Mouse (Mus musculus) liver, postnatal 0 days (tissue): Measurements from ENCODE around the gene Pim3. TPM values are rescaled to one million over a fixed set of nuclear protein-coding genes. Genes with fewer than 3 reads are reported as not detected.

Source experiments
- ATAC-seq: fragments of 200-750 bp; cut with Nextera tagmentation; 2 replicates; pipeline ENCODE4 v1.8.0; 2017; ENCODE audit warnings: mild to moderate bottlenecking, moderate library complexity
- DNase-seq: peaks from one replicate; pipeline ENCODE4 v3.0.0-alpha.2; 2016
- H3K27ac ChIP-seq: fragments of 300-500 bp; sonication (generic); 2 replicates; pipeline ENCODE4 v1.5.1; 2014; ENCODE audit warnings: antibody characterized with exemption, moderate library complexity, mild to moderate bottlenecking, low read depth
- H3K27me3 ChIP-seq: fragments of 300-500 bp; sonication (generic); 2 replicates; pipeline ENCODE4 v1.6.1; 2014; ENCODE audit warnings: low read length, control low read depth, mixed read lengths; ENCODE audit not compliant: insufficient read depth
- H3K36me3 ChIP-seq: fragments of 300-500 bp; sonication (generic); replicated peaks from 2 replicates; pipeline ENCODE4 v1.6.1; 2014; ENCODE audit warnings: mild to moderate bottlenecking, control low read depth, low read length, moderate library complexity, mixed read lengths; ENCODE audit not compliant: insufficient read depth
- H3K4me1 ChIP-seq: fragments of 300-500 bp; sonication (generic); 2 replicates; pipeline ENCODE4 v1.6.1; 2014; ENCODE audit warnings: antibody characterized with exemption, mild to moderate bottlenecking, control low read depth; ENCODE audit not compliant: insufficient read depth
- H3K4me2 ChIP-seq: fragments of 300-500 bp; sonication (generic); 2 replicates; pipeline ENCODE4 v1.6.1; 2014; ENCODE audit warnings: low read depth, mild to moderate bottlenecking, low read length, moderate library complexity, mixed read lengths
- H3K4me3 ChIP-seq: fragments of 300-500 bp; sonication (generic); 2 replicates; pipeline ENCODE4 v1.5.1; 2014; ENCODE audit warnings: low read depth, low read length
- H3K9ac ChIP-seq: fragments of 300-500 bp; sonication (generic); replicated peaks from 2 replicates; pipeline ENCODE4 v1.6.1; 2014; ENCODE audit warnings: mild to moderate bottlenecking, moderate library complexity
- H3K9me3 ChIP-seq: fragments of 300-500 bp; sonication (generic); 2 replicates; pipeline ENCODE4 v1.6.1; 2016; ENCODE audit warnings: mild to moderate bottlenecking, control low read depth, low read length, mixed read lengths
- CTCF ChIP-seq: sonication (generic); IDR thresholded peaks from 2 replicates; pipeline ENCODE4 v1.5.1; 2016; ENCODE audit warnings: antibody characterized with exemption, low read depth
- EP300 ChIP-seq: IDR thresholded peaks from 2 replicates; pipeline ENCODE4 v1.6.1; 2016; ENCODE audit warnings: antibody characterized with exemption, low read depth, mild to moderate bottlenecking
- WGBS: fragments of 180-500 bp; shearing (Covaris S2); extraction: QIAGEN DNeasy Blood & Tissue Kit; methylation state at CpG from one replicate; pipeline ENCODE4 v1.1.7; 2014; ENCODE audit not compliant: insufficient replicate concordance; 5-methylcytosine and 5-hydroxymethylcytosine counted together
- polyA plus RNA-seq: library from polyadenylated mRNA; unstranded; fragments of >200 nt; fragmentation: Nextera tagmentation; extraction: Ambion mirVana; gene quantifications from 2 replicates; pipeline ENCODE4 v1.2.1, GENCODE M21; 2015

The Pim3 gene
- polyA plus RNA-seq, 1 experiment from 2014 or later: 34.2 TPM

DNA sequence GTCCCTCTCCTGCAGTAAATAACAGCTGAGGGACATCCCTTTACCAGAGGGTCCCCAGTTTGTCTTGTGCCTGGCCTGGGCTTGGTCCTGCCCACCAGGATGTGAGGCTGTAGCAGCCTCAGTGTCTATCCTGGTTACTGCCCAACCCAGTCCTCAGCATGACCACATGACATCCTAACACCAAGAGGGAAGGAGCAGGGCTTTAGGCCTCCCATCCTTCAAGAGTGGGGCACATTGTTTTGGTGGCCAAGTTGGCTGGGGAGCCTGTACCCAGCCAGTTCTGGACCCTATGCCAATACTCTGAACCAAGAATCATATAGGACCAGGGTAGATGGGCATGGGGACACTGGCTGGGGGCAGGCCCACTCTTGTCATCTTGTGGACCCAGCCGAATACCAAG is 13.3 kb upstream of the Pim3 start:
- 71% methylated on average over 1 of the region's 1 CpGs for WGBS
- H3K9ac ChIP-seq: no peak overlapping the region

DNA sequence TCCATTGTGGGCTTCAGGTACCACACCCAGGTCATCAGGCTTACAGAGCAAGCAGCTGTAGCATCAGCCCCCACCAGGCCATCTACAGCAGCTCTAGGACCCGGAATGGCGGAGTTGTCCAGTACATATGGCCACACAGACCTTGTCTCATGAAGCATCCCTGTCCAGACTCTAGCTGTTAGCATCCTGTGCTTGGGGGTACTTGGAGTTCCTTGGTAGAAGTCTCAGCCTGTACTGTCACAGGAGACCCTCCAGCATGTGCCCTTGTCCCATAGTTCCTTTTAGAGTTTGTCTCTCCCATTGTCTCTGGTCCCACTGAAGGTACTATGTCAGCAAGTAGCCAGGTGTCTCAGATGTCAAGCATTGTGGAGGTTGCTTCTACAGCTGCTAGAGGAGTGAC is 12.4 kb upstream of the Pim3 start:
- Histone ChIP-seq H3K9ac (no peak overlapping the region), H3K27ac (peak overlapping the region; percentile 91), H3K4me1 (peaks cover 31% of the 10 kb centered on the region), H3K9me3 (no peaks in the 10 kb centered on the region), H3K36me3 (no peaks in the 10 kb centered on the region), H3K27me3 (no peaks in the 10 kb centered on the region), H3K4me3 (no peak overlapping the region), H3K4me2 (no peak overlapping the region)
- no peak for TF ChIP-seq CTCF
- WGBS: 63% methylated on average over 2 of the region's 2 CpGs
- DNase-seq (no peak), ATAC-seq (no peak)

More for the DNA sequence above, 13.3 kb upstream of the Pim3 start:
- Histone ChIP-seq H3K27ac (no peak overlapping the region), H3K4me2 (no peak overlapping the region), H3K4me3 (no peak overlapping the region), H3K4me1 (peaks cover 23% of the 10 kb centered on the region), H3K36me3 (no peaks in the 10 kb centered on the region), H3K9me3 (no peaks in the 10 kb centered on the region), H3K27me3 (no peaks in the 10 kb centered on the region)
- DNase-seq (no peak), ATAC-seq (no peak)
- TF ChIP-seq EP300: no peak

DNA sequence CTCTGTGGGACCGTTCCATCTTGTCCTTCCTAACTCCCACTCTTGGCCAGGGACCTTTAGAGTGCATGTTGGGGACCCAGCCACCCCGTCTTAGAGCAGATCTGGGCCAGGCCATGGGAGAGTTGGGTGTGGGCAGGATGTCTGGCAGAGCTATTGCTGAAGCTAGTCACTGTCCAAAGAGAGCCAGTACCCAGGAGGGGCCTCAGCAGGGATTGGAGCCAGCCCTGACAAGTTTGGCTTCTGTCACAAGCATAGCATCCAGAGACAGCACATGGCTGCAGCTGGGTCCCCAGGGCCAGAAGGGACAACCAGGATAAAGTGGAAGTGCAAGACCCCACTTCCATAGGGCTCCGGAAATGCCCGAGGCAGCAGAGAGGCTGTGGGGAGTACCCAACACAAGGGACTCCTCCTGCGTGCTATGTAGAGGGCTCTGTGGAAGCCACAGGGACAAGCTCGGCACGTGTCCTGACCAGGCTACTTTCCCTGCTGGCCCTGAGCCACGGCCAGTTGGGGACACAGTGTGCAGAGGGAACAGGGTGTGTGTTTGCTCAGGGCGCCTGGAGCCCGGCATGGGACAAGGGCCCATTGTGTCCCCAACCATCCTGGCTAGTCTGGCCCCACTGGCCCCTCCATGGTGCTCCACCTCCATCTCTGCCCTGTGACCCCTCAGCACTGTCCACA is 11.7 kb upstream of the Pim3 start:
- no peak overlapping the region for H3K9ac ChIP-seq
- 49% methylated on average over 10 of the region's 10 CpGs for WGBS
- ATAC-seq (peak; percentile 92), DNase-seq (peak; percentile 85)
- H3K9me3 ChIP-seq: no peaks in the 10 kb centered on the region
- no peak overlapping the region for H3K4me3 ChIP-seq
- no peaks in the 10 kb centered on the region for H3K27me3 ChIP-seq
- peak; percentile 80 for TF ChIP-seq EP300
- TF ChIP-seq CTCF: no peak
- no peak overlapping the region for H3K4me2 ChIP-seq
- H3K4me1 ChIP-seq: peaks cover 35% of the 10 kb centered on the region
- no peaks in the 10 kb centered on the region for H3K36me3 ChIP-seq
- peak overlapping the region; percentile 91 for H3K27ac ChIP-seq

DNA sequence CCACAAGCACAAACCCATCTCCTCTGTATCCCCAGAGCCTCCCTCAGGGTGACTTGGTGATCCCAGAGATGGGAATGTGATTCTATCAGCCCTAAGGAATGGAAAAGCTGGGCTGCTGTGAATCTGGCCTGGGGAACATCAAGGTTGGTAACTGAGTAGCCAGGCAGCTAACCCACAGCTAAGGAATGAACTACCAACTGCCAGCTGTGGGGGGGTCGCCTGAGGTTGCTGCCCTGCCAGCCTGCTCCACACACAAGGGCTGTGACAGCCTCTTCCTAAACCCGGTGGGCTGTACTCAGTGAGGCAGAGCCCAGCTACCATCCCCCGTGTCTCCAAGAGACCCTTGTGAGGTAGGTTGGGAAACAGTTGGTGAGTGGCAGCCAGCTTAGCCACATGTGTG is 10.9 kb upstream of the Pim3 start:
- Histone ChIP-seq H3K9ac (0 out of 2 replicates have a peak overlapping the region, but pooled peaks have one; percentile 2), H3K4me1 (peaks cover 42% of the 10 kb centered on the region), H3K27ac (peak overlapping the region; percentile 91), H3K27me3 (no peaks in the 10 kb centered on the region), H3K36me3 (no peaks in the 10 kb centered on the region), H3K4me3 (no peak overlapping the region), H3K4me2 (no peak overlapping the region), H3K9me3 (no peaks in the 10 kb centered on the region)
- no peak for TF ChIP-seq EP300
- TF ChIP-seq CTCF: no peak
- ATAC-seq (no peak), DNase-seq (no peak)
- 54% methylated on average over 3 of the region's 3 CpGs for WGBS

DNA sequence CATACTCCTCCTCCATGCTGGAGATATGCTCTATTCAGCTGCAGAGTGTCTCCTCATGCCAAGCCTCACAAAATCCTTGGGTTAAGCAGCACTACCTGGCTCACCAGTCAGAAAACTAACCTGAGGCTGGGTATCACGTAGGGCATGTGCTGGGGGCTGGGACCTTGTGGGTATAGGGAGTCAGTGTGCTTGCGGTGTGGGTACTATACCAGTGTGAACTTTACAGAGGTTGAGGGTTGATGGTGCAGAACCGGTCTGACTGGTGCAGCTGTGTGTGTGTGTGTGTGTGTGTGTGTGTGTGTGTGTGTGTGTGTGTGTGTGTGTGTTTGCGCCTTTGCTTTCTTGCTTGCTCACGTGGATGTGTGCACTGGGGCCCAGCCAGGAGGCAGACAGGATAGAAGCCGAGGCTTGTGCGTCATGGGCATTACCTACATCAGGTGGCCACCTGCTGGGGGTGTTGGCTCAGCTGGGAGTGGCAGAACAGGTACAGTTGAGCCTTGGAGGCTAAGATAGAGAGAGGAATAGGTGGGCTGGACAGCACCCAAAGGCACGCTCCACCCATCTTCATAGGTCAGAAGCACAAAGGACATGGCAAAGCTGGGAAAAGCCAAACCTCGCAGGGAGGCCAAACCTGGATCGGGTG is 10.4 kb upstream of the Pim3 start:
- Histone ChIP-seq H3K9ac (0 out of 2 replicates have a peak overlapping the region, but pooled peaks have one; percentile 2), H3K9me3 (no peaks in the 10 kb centered on the region), H3K4me3 (no peak overlapping the region), H3K36me3 (no peaks in the 10 kb centered on the region), H3K27ac (peak overlapping the region; percentile 91), H3K27me3 (no peaks in the 10 kb centered on the region), H3K4me2 (no peak overlapping the region), H3K4me1 (peaks cover 42% of the 10 kb centered on the region)
- 70% methylated on average over 10 of the region's 10 CpGs for WGBS
- no peak for TF ChIP-seq EP300
- no peak for TF ChIP-seq CTCF
- DNase-seq: peak; percentile 57
- ATAC-seq: peak; percentile 50

DNA sequence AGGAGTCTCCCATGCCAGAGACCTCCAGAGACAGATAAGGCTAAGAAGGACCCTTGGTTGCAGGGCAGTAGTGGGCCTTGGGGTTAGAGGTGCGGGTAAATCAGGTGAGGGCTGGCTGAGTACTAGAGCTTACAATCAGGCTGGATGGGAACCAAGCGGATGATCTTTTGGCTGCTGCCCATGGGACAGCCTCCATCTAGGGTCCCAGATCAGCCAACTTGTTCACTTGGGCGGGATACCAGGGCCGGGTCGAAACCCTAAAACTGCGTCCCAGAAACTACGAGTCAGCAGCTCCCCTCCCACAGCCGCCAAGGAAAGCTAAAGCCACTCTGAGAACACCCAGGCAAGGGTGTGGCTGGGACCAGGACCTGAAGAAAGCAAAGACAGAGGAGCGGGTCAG is 8.9 kb upstream of the Pim3 start:
- DNase-seq: no peak
- Histone ChIP-seq H3K27ac (no peak overlapping the region), H3K27me3 (no peaks in the 10 kb centered on the region), H3K4me3 (no peak overlapping the region), H3K4me1 (peaks cover 50% of the 10 kb centered on the region), H3K9me3 (no peaks in the 10 kb centered on the region), H3K4me2 (no peak overlapping the region), H3K9ac (no peak overlapping the region), H3K36me3 (no peaks in the 10 kb centered on the region)
- TF ChIP-seq EP300 (no peak), CTCF (no peak)
- ATAC-seq: no peak
- WGBS: 78% methylated on average over 9 of the region's 9 CpGs
